Mouse (Mus musculus): ENCODE results near the gene Htra1.

Gene Htra1

GRCm38 (mm10) chr7:130936472-130936951 lies 601 bp downstream of the Htra1 start:
- DNase-seq, result peak; percentile 33

- no peak for DNase-seq
Observed at GRCm38 (mm10) chr7:130937266-130937841, 1.4 kb downstream of the Htra1 start.

- DNase-seq, result no peak
Observed at GRCm38 (mm10) chr7:130938005-130938404, 2.1 kb downstream of the Htra1 start.

GRCm38 (mm10) chr7:130938896-130939295 lies 3.0 kb downstream of the Htra1 start:
- no peak for DNase-seq

DNA sequence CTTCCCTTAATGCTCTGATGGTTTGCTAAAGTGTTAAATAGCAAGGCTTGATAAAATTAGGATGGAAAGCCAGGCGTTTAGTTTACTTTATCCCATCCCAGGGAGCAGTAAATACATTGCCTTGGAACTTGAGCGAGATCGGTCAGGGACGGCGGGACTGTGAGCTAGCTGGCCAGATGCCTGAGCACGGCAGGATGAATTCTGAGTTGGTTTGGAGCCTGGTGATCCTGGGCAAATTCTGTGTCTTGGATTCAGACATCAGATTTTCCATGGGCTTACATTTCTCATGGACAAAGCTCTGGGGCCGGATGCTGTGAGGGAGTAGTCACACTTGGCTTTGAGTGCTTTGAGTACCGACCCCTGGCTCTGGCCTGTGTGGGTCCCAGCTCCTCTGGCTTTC lies 4.8 kb downstream of the Htra1 start:
- DNase-seq, result no peak

GRCm38 (mm10) chr7:130943280-130943895 lies 7.5 kb downstream of the Htra1 start:
- DNase-seq, result no peak

GRCm38 (mm10) chr7:130944766-130945475 lies 9.0 kb downstream of the Htra1 start:
- DNase-seq, result no peak

- no peak for DNase-seq
Observed at GRCm38 (mm10) chr7:130945730-130946129, 9.8 kb downstream of the Htra1 start.

DNA sequence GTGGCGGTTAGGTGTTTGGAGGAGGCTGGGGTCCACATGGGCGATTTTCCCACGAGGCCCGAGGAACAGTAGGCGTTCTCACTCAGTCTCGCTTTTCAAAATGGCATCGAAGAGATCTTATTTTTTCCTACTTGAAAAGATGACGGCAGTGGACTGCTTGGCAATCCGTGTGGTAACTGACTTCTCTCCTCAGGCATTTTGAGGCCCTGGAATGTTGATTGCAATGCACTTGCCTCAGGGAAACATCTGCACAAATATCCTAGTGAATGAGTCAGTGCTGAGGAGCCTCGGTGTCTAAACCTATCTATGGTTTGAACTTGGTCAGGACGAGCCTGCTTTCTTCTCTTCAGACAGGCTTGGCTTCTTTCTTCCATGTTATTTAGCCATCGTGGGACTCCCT lies 10.4 kb downstream of the Htra1 start:
- DNase-seq, result no peak

DNA sequence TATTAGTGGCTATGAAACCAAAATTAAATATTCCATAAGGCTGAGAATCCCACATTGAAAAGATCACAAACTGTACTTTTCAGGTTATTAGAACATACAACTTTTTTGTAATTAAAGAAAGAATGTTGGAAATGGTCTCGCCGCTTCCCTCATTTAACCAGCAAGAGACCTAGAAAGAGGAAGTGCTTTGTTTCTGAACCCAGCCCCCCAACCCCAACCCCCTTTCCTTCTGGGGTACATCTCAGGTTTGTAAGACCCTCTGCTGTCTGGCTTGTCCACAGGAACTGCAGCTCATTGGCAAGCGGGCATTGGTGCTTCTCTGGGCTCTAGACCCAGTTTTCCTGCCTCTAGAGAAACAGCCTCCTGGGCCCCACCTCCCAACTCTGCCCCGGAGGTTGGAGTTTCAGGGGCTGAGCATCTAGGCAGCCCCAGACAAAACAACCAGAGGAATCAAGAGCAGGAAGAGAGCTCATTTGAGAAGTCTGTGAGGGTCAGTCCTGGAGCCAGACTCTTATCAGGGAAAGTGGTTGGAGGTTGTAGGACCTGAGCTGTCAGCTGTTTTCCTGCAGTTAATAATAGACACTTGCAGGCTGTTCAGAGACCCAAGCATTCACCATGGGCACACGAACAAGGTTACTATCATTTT lies 12.8 kb downstream of the Htra1 start:
- DNase-seq, result no peak

DNA sequence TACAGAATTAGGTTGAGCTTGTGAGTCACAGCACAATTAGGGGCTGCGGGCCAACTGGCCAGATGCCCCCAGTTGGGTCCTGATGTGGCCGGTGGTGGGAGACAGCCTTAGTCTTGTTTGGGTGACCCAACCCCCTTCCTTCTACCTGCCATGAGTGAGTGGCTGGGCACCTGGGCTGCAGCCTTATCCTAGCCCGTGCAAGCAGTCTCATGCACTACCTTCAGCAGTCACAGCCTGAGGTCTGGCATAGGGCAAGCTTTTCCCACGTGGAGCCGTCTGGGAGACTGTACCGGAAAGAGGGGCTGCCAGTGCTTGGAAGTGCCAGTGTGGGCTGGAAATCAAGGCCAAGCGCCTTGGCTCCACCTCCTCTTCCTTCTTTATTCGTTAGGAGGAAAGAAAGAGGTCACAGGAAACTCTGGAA lies 13.4 kb downstream of the Htra1 start:
- DNase-seq, result no peak

- DNase-seq, result no peak
Observed at GRCm38 (mm10) chr7:130950482-130950881, 14.6 kb downstream of the Htra1 start.

DNA sequence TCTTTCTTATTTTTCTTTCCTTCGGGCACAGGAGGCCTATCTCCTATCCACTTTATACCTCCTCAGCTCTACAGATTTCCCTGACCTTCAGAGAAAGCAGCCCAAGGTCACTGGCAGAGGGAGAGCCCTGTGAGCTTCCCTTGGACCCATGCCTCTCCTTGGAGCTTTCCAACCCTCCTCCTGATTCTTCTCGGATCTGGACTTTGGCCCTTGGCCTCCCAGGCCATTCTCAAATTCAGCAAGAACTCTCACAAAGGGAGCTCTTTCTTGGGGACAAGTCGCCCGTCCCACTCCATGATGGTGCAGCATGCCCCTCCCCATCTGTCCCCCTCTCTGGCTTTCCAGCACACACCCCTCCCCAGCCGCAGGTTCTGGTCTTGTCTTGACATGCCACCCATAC lies 15.1 kb downstream of the Htra1 start:
- no peak for DNase-seq

DNA sequence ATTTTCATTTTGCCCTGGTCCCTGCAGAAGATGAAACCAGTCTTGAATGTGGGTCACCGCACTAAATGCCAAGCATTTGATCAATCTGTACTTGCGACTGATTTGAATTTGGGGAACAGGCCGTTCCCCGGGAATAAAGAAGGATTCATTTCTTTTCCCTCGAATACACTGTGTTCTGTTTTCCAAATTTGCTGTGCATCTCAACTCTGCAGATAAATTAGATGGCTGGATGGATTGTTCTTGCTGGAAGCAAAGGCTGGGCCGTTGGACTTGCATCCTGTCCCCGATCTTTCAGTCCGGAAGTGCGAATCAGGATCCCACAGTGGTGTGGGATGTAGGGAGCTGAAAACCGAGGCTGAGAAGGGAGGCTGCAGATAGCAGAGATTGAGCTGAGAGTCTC lies 17.5 kb downstream of the Htra1 start:
- DNase-seq, result no peak

GRCm38 (mm10) chr7:130954177-130954601 lies 18.3 kb downstream of the Htra1 start:
- DNase-seq, result no peak

- DNase-seq, result no peak
Observed at GRCm38 (mm10) chr7:130958551-130958950, 22.6 kb downstream of the Htra1 start.

- no peak for DNase-seq
Observed at GRCm38 (mm10) chr7:130959868-130960267, 24.0 kb downstream of the Htra1 start.

DNA sequence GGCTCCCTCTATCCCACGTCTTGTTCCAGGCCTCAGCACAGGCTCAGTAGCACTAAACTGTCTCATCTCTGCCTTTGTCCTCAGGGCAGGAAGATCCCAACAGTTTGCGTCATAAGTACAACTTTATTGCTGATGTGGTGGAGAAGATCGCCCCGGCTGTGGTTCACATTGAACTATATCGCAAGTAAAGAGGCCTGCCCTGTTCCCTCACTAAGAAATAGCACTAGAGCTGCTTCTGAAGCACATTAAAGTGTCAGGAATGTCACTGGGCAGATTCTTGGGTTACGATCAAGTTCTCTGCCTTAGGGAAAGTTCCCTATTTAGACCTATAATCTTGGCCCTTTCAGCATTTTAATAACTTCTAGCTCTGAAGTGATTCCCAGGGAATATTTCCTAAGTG lies 25.5 kb downstream of the Htra1 start:
- DNase-seq, result no peak

DNA sequence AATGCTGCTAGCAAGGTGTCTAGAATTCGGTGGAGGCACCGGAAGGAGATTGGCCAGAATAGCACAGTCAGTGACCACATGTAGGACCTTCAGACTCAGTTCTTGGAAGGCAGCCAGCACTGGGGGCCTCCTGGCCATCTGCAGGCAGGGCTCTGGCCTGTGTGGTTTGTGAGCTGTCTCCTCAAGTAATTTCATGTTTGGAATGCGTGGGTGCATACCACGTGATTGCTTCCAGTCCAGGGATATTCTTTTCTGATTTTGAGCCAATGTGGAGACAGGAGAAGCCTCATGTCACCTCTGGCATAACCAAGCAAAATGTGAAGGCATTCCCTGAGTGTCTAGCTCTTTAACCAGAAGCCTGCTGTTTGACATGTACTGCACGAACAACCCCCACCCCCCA lies 28.8 kb downstream of the Htra1 start:
- DNase-seq, result peak; percentile 30

DNA sequence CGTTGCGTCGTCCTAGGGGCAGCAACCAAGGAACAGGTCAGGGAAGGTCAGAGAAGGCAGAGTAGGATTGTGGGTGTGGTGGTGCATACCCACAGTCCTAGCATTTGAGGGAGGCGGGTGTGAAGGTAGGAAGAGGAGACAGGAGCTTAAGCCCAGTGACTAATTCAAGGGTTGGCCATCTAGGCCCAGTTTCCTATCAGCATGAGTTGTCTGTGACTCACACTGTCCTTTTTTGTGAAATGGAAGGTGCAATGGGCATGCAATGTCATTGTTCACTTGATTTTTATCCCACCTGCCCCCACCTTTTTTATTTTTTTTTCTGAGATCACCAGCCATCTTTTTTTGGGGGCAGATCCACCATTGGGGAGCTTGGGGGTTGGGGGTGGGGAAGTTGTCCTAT lies 29.5 kb downstream of the Htra1 start:
- no peak for DNase-seq

- DNase-seq, result peak; percentile 57
Observed at GRCm38 (mm10) chr7:130965909-130966365, 30.0 kb downstream of the Htra1 start.

- DNase-seq, result peak; percentile 21
Observed at GRCm38 (mm10) chr7:130966451-130966850, 30.5 kb downstream of the Htra1 start.

DNA sequence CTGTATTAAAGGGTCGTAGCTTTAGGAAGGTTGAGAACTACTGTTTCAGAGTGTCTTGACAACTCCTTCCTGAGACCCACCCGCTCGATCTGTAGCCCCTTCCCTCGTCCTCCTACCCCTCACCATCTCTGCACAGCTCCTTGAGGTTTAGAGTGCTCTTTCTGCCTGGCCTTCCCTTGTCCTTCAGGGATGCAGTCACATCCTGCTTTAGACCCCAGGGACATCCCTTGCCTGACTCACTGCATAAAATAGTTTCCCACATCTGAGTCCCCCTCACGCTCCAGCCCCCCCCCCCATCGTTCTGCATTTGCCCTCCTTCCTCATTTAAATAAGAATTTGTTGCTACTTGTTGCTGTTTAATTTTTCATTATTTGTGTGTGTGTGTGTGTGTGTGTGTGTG lies 31.0 kb downstream of the Htra1 start:
- no peak for DNase-seq

DNA sequence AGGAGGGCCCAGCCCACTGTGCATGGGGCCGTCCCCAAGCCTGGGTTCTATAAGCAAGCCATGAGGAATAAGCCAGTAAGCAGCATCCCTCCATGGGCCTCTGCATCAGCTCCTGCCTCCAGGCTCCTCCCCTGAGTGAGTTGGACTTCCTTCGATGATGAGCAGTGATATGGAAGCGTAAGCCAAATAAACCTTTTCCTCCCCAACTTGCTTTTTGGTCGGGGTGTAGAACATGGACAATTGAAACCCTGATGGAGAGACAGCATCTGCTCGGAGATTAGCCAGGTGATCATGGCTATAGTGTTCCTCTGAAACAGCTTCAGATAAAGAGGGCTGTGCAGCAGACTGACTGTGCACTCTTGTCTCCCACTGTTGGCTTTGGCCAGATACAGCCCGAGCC lies 32.0 kb downstream of the Htra1 start:
- DNase-seq, result no peak
